Mouse (Mus musculus) testis, adult 2 months (tissue): Measurements from ENCODE around the gene Wnt9a. TPM values are rescaled to one million over a fixed set of nuclear protein-coding genes. Genes with fewer than 3 reads are reported as not detected.

Experiments
- H3K27ac ChIP-seq: fragments of 200-500 bp; 2 replicates; pipeline ENCODE4 v1.5.1; 2012; ENCODE audit warnings: low read depth, low read length; ENCODE audit not compliant: control insufficient read depth, insufficient read depth
- H3K27me3 ChIP-seq: fragments of 200-500 bp; 2 replicates; pipeline ENCODE4 v1.6.1; 2012; ENCODE audit warnings: mild to moderate bottlenecking, low read length, moderate library complexity; ENCODE audit not compliant: control insufficient read depth, insufficient read depth
- H3K36me3 ChIP-seq: fragments of 200-500 bp; 2 replicates; pipeline ENCODE4 v1.6.1; 2012; ENCODE audit warnings: mild to moderate bottlenecking, low read length; ENCODE audit not compliant: control insufficient read depth, insufficient read depth
- H3K4me1 ChIP-seq: fragments of 200-500 bp; 2 replicates; pipeline ENCODE4 v1.6.1; 2012; ENCODE audit warnings: low read length; ENCODE audit not compliant: control insufficient read depth, insufficient read depth
- H3K4me3 ChIP-seq: fragments of 200-500 bp; 2 replicates; pipeline ENCODE4 v1.5.1; 2012; ENCODE audit warnings: low read depth, mild to moderate bottlenecking, low read length, moderate library complexity, mixed read lengths; ENCODE audit not compliant: control insufficient read depth
- CTCF ChIP-seq: fragments of 200-500 bp; IDR thresholded peaks from 2 replicates; pipeline ENCODE4 v1.5.1; 2012; ENCODE audit warnings: low read depth, mild to moderate bottlenecking, inconsistent platforms, low read length, moderate library complexity; ENCODE audit not compliant: control insufficient read depth, insufficient read depth, insufficient replicate concordance
- POLR2A ChIP-seq: fragments of 200-500 bp; IDR thresholded peaks from 2 replicates; pipeline ENCODE4 v1.6.1; 2012; ENCODE audit warnings: low read depth, mild to moderate bottlenecking, inconsistent platforms, low read length, moderate library complexity; ENCODE audit not compliant: control insufficient read depth
- polyA plus RNA-seq: library from polyadenylated mRNA; depleted of rRNA; stranded (reverse); fragments of >200 nt; gene quantifications from 2 replicates; pipeline ENCODE4 v1.2.3, GENCODE M21; 2012

Gene Wnt9a
- polyA plus RNA-seq, 1 experiment, result 0.40 TPM

DNA sequence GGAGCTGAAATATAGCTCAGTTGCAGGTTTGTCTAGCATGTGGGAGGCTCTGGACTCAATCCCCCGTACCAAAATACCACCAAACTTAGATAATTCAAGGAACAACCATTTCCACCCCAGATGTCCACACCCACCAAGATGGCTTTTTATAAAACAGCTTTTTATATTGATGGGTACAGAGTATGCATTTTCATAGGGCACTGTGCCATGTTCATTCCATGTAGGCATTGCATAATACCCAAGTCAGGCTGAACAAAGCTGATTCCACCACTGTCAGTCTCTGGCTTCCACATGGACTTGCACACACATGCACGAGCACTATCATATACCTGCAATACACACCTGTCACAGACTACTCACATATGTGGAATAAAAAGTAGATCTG lies 32.0 kb downstream of the Wnt9a start:
- Histone ChIP-seq H3K36me3 (no peaks in the 10 kb centered on the region), H3K4me3 (no peak overlapping the region), H3K4me1 (peaks cover 2% of the 10 kb centered on the region; the same call in 1 of the 2 replicates), H3K27ac (no peak overlapping the region), H3K27me3 (no peaks in the 10 kb centered on the region)
- TF ChIP-seq POLR2A (no peak), CTCF (no peak)

DNA sequence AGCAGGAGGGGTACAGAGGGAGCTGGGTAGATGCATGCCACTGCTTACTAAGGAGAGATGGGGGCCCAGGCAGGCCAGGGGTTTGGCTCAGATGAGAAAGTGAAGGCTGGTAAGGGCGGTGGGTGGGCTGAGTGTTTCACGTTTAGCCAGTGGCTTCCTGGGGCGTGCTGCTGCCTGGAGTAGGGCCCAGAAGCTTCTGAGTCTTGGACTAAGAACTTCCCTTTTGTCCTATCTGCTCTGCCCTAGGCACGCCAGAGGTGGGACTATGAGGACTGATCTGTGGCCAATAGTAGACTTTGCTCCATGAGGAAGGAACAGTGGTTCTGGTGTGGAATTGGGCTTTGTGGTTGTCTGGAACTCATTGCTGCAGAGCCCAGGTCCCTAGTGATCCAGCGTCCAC lies 36.2 kb downstream of the Wnt9a start:
- no peak overlapping the region for H3K4me3 ChIP-seq
- TF ChIP-seq CTCF (no peak), POLR2A (no peak)
- H3K27me3 ChIP-seq, result no peaks in the 10 kb centered on the region
- H3K27ac ChIP-seq, result no peak overlapping the region
- H3K4me1 ChIP-seq, result no peaks in the 10 kb centered on the region
- H3K36me3 ChIP-seq, result no peaks in the 10 kb centered on the region

- Histone ChIP-seq H3K27me3 (no peaks in the 10 kb centered on the region), H3K4me3 (no peak overlapping the region), H3K27ac (no peak overlapping the region), H3K4me1 (no peaks in the 10 kb centered on the region), H3K36me3 (no peaks in the 10 kb centered on the region)
- 0 out of 2 replicates have a peak, but pooled peaks have one; percentile 17 for TF ChIP-seq CTCF
- no peak for TF ChIP-seq POLR2A
Observed at GRCm38 (mm10) chr11:59346166-59346910, 39.6 kb downstream of the Wnt9a start.

- TF ChIP-seq POLR2A (no peak), CTCF (no peak)
- Histone ChIP-seq H3K4me1 (no peaks in the 10 kb centered on the region), H3K27ac (no peak overlapping the region), H3K36me3 (no peaks in the 10 kb centered on the region), H3K27me3 (no peaks in the 10 kb centered on the region), H3K4me3 (no peak overlapping the region)
Observed at GRCm38 (mm10) chr11:59350326-59350725, 43.6 kb downstream of the Wnt9a start.

DNA sequence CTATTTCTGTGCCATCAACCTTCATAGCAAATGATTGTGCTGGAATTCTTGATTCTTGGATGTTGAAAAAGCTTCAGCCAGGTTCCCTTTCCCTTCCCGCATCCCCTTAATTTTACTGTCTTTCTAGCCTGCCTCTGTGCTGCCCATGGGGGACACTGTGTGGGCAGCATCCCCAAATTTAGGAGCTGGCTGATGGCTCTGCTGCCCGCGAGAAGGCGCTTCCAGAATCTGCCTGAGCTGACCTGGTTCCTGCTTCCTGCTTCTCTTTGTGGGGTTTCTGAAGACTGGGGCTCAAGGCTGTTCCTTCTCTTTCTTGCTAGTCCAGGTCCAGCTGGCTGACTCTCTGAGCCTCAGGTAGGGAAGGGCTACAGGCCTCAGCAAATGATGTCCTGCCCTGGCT lies 48.1 kb downstream of the Wnt9a start:
- no peak overlapping the region for H3K4me3 ChIP-seq
- no peak overlapping the region for H3K27ac ChIP-seq
- no peaks in the 10 kb centered on the region for H3K4me1 ChIP-seq
- TF ChIP-seq CTCF (no peak), POLR2A (no peak)
- no peaks in the 10 kb centered on the region for H3K36me3 ChIP-seq
- H3K27me3 ChIP-seq, result no peaks in the 10 kb centered on the region

DNA sequence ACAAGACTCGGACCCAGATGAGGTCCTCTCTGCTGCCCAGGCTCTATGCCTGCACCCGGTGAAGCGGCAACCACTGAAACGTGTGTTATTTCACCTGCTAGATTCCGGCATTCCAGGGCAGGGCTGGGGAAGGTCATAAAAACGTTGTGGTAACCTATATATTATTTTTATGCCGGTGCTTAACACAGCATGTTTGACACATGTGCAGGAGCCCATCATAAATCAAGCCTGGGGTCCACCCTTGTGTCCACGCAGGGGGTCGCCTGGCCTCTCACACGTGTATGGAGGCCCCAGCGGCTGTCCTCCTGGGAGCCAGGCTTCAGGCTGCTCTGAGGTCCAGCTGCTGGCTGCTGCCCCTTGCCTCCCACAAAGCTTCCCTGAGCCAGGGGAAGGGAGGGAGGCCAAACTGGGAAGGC lies 50.2 kb downstream of the Wnt9a start:
- Histone ChIP-seq H3K4me3 (no peak overlapping the region), H3K4me1 (no peaks in the 10 kb centered on the region), H3K27me3 (no peaks in the 10 kb centered on the region), H3K27ac (no peak overlapping the region), H3K36me3 (no peaks in the 10 kb centered on the region)
- TF ChIP-seq CTCF (no peak), POLR2A (no peak)

DNA sequence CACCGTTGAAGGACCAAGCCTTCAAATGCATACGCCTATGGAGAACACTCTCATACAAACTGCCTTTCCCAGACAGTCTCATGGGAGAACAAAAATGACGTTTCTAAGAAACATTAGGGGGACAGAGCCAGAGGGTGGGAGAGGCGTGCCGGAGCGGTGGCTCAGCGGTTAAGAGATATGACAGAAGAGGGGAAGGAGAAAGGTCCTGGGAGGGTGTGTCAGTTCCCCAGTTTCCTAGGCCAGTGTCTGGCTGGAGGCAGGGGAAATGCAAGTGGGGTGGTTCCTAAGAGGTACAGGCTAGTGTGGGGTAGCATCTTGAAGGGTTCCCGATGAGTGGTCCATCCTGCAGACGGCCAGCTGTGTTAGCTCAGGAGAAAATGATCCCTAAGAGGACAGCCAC lies 54.6 kb downstream of the Wnt9a start:
- Histone ChIP-seq H3K27me3 (no peaks in the 10 kb centered on the region), H3K27ac (no peak overlapping the region), H3K4me1 (no peaks in the 10 kb centered on the region; the same call in 1 of the 2 replicates), H3K36me3 (no peaks in the 10 kb centered on the region), H3K4me3 (no peak overlapping the region)
- TF ChIP-seq CTCF, result no peak
- no peak for TF ChIP-seq POLR2A
